Mouse (Mus musculus): Measurements from ENCODE around the gene Ado. TPM values are rescaled to one million over a fixed set of nuclear protein-coding genes. Genes with fewer than 3 reads are reported as not detected.

Ado gene
- polyA plus RNA-seq, 1 experiment from 2014 or later, result 99.1 TPM

DNA sequence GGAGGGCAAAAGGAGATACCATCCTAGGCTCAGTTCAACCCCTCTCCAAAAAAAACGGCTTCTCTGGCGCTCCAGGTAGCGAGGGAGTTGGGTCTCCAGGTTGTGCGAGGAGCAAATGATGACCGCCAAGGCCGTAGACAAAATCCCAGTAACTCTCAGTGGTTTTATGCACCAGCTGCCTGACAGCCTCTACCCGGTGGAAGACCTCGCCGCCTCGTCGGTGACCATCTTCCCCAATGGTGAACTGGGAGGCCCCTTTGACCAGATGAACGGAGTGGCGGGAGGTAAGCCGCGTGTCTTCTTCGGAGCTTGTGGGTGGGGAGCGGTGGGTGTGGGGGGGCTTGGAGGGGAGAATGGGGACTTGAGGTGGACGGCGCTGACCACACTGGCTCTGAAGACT lies 10.6 kb downstream of the Ado start:
- H3K9ac ChIP-seq, result no peak overlapping the region
- ATAC-seq (ENCODE audit: low FRiP score), result no peak
- no peak for DNase-seq (ENCODE audit: low spot score)
- H3K27ac ChIP-seq, result no peak overlapping the region
- H3K9me3 ChIP-seq (ENCODE audit: control insufficient read depth, low read length), result no peaks in the 10 kb centered on the region
- H3K4me1 ChIP-seq (replicated peaks; ENCODE audit: control insufficient read depth, insufficient read depth, low read length), result peaks cover 27% of the 10 kb centered on the region
- WGBS, result under 1% methylated on average over 19 of the region's 19 CpGs
- 0 out of 2 replicates have a peak, but pooled peaks cover 4% of the 10 kb centered on the region for H3K36me3 ChIP-seq (replicated peaks; ENCODE audit: control insufficient read depth, insufficient read depth)
- H3K27me3 ChIP-seq (ENCODE audit: control insufficient read depth, insufficient read depth, low read length), result peaks cover 100% of the 10 kb centered on the region
- peak overlapping the region; percentile 93 for H3K4me2 ChIP-seq (replicated peaks)
- peak overlapping the region; percentile 59 for H3K4me3 ChIP-seq (replicated peaks; ENCODE audit: low read length)

GRCm38 (mm10) chr10:67537151-67537994 lies 11.4 kb downstream of the Ado start:
- ATAC-seq (ENCODE audit: low FRiP score) (peak; percentile 85), DNase-seq (ENCODE audit: low spot score) (peak; percentile 74)
- Histone ChIP-seq H3K9ac (peak overlapping the region; percentile 42), H3K27ac (no peak overlapping the region), H3K27me3 (ENCODE audit: control insufficient read depth, insufficient read depth, low read length) (peaks cover 100% of the 10 kb centered on the region), H3K4me1 (replicated peaks; ENCODE audit: control insufficient read depth, insufficient read depth, low read length) (peaks cover 27% of the 10 kb centered on the region), H3K4me3 (replicated peaks; ENCODE audit: low read length) (peak overlapping the region; percentile 59), H3K9me3 (ENCODE audit: control insufficient read depth, low read length) (no peaks in the 10 kb centered on the region), H3K4me2 (replicated peaks) (peak overlapping the region; percentile 93), H3K36me3 (replicated peaks; ENCODE audit: control insufficient read depth, insufficient read depth) (no peaks in the 10 kb centered on the region)
- under 1% methylated on average over 51 of the region's 51 CpGs for WGBS

DNA sequence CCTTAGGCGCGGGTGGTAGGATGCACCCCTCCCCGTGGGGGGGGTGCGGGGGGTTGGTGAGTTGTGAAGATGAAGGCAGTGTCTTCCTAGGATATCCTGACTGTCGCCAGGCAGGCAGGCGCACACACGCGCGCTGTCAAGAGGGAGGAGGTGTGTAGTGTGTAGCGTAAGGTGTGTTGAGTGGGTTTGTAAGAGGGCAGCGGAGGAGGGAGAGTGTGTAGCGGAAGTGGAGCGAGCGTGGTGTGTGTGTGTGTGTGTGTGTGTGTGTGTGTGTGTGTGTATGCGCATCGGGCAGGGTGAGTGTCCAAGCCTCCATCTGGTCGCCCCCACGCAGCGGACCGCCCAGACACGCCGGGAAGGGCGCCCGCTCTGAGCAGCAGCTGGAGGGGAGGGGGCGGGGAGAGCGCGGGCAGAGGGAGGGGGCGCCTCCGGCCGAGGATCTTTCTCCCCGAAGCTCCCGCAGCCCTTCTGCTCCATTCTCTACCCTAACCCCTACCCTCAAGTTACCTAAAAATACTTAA lies 12.1 kb downstream of the Ado start:
- Histone ChIP-seq H3K27me3 (ENCODE audit: control insufficient read depth, insufficient read depth, low read length) (peaks cover 94% of the 10 kb centered on the region), H3K27ac (no peak overlapping the region), H3K4me3 (replicated peaks; ENCODE audit: low read length) (peak overlapping the region; percentile 59), H3K9me3 (ENCODE audit: control insufficient read depth, low read length) (no peaks in the 10 kb centered on the region), H3K4me2 (replicated peaks) (peak overlapping the region; percentile 93), H3K4me1 (replicated peaks; ENCODE audit: control insufficient read depth, insufficient read depth, low read length) (peaks cover 27% of the 10 kb centered on the region), H3K36me3 (replicated peaks; ENCODE audit: control insufficient read depth, insufficient read depth) (no peaks in the 10 kb centered on the region), H3K9ac (peak overlapping the region; percentile 21)
- WGBS, result under 1% methylated on average over 18 of the region's 32 CpGs
- DNase-seq (ENCODE audit: low spot score), result no peak
- ATAC-seq (ENCODE audit: low FRiP score), result peak; percentile 45; the same call in 1 of the 2 replicates

DNA sequence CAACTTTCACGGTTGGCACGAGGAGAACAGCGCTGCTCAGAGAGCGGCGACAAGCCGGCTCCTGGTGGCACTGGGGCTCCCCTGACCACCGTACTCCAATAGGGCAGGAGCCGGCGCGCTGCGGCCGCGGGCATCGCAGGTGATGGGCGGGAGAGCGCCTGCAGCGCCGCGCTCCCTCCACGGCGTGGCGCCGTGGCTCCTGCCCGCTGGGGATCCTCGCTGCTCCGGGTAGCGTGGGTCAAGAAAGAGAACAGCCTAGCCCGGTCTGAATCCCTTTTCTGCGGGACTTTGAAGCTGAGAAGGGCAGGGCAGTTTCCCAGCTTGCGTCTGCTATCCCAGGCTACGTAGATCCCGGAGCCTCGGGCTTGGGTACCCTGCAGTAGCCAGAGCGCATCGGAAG lies 12.8 kb downstream of the Ado start:
- Histone ChIP-seq H3K27ac (no peak overlapping the region), H3K4me3 (replicated peaks; ENCODE audit: low read length) (peak overlapping the region; percentile 59), H3K4me1 (replicated peaks; ENCODE audit: control insufficient read depth, insufficient read depth, low read length) (peaks cover 27% of the 10 kb centered on the region), H3K9me3 (ENCODE audit: control insufficient read depth, low read length) (no peaks in the 10 kb centered on the region), H3K36me3 (replicated peaks; ENCODE audit: control insufficient read depth, insufficient read depth) (no peaks in the 10 kb centered on the region), H3K9ac (peak overlapping the region; percentile 21; the same call in 1 of the 2 replicates), H3K27me3 (ENCODE audit: control insufficient read depth, insufficient read depth, low read length) (peaks cover 89% of the 10 kb centered on the region), H3K4me2 (replicated peaks) (peak overlapping the region; percentile 93)
- 0% methylated on average over 35 of the region's 35 CpGs for WGBS
- ATAC-seq (ENCODE audit: low FRiP score), result peak; percentile 19; the same call in 1 of the 2 replicates
- DNase-seq (ENCODE audit: low spot score), result peak; percentile 69

- Histone ChIP-seq H3K27ac (no peak within 1 kb of the TSS), H3K9me3 (ENCODE audit: control insufficient read depth, low read length) (no peaks in the 10 kb centered on the region), H3K4me2 (replicated peaks) (peak within 1 kb of the TSS; percentile 93), H3K27me3 (ENCODE audit: control insufficient read depth, insufficient read depth, low read length) (peaks cover 84% of the 10 kb centered on the region), H3K4me3 (replicated peaks; ENCODE audit: low read length) (peak within 1 kb of the TSS; percentile 59), H3K9ac (peak within 1 kb of the TSS; percentile 21; the same call in 1 of the 2 replicates), H3K4me1 (replicated peaks; ENCODE audit: control insufficient read depth, insufficient read depth, low read length) (peaks cover 27% of the 10 kb centered on the region), H3K36me3 (replicated peaks; ENCODE audit: control insufficient read depth, insufficient read depth) (no peaks in the 10 kb centered on the region)
- under 1% methylated on average over 33 of the region's 37 CpGs for WGBS
- ATAC-seq (ENCODE audit: low FRiP score) (no peak), DNase-seq (ENCODE audit: low spot score) (no peak)
These were observed 13.5 kb downstream of the Ado start, which contains the start of gene Egr2 for GRCm38 (mm10) chr10:67535256-67535655. Egr2 (plus strand) TSS chr10:67535475.

DNA sequence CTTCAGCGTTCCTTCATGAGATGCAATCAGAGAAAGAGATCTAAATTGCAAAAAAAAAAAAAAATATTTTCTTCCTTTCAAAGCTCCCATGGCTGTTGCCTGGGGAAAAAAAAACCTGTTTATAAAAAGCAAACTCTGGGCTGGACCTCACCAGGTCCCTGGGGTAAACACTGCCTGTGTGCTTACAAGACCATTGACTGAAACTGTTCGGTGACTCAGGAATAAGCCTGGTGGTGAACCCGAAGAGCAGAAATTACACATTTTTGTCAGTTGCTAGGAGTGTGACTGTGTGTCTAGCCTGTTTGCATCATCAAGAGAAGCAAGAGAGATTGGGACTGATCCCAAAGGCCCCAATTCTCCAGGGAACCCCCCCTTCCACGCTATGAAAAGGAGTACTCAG lies 19.0 kb downstream of the Ado start:
- Histone ChIP-seq H3K4me3 (replicated peaks; ENCODE audit: low read length) (no peak overlapping the region), H3K27me3 (ENCODE audit: control insufficient read depth, insufficient read depth, low read length) (peaks cover 29% of the 10 kb centered on the region), H3K36me3 (replicated peaks; ENCODE audit: control insufficient read depth, insufficient read depth) (no peaks in the 10 kb centered on the region), H3K4me2 (replicated peaks) (no peak overlapping the region), H3K9ac (no peak overlapping the region), H3K9me3 (ENCODE audit: control insufficient read depth, low read length) (no peaks in the 10 kb centered on the region), H3K4me1 (replicated peaks; ENCODE audit: control insufficient read depth, insufficient read depth, low read length) (no peaks in the 10 kb centered on the region), H3K27ac (no peak overlapping the region)
- ATAC-seq (ENCODE audit: low FRiP score) (no peak), DNase-seq (ENCODE audit: low spot score) (no peak)
- 77% methylated on average over 4 of the region's 4 CpGs for WGBS

DNA sequence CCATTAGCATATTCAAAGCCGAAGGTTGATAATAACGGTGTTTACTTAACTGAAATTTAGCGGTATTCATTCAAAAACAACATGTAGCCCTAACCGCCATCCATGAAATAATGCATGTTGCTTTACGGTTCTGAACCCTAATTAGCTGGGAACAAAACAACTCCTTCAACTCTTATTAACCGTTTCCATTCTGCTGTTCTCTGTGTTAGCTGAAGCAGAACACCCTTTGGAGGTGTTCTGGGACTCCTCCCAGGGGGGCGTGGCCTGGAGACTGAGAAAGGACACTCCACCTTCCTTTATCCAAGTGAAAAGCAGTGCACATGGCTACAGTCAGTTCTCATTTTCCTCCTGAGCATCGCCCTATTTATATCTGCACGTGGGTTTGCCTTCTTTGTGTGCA lies 22.3 kb downstream of the Ado start:
- H3K36me3 ChIP-seq (replicated peaks; ENCODE audit: control insufficient read depth, insufficient read depth), result no peaks in the 10 kb centered on the region
- ATAC-seq (ENCODE audit: low FRiP score), result no peak
- no peaks in the 10 kb centered on the region for H3K4me1 ChIP-seq (replicated peaks; ENCODE audit: control insufficient read depth, insufficient read depth, low read length)
- H3K4me2 ChIP-seq (replicated peaks), result no peak overlapping the region
- DNase-seq (ENCODE audit: low spot score), result no peak
- no peak overlapping the region for H3K4me3 ChIP-seq (replicated peaks; ENCODE audit: low read length)
- no peaks in the 10 kb centered on the region for H3K9me3 ChIP-seq (ENCODE audit: control insufficient read depth, low read length)
- no peak overlapping the region for H3K9ac ChIP-seq
- H3K27ac ChIP-seq, result no peak overlapping the region
- 53% methylated on average over 9 of the region's 9 CpGs for WGBS
- H3K27me3 ChIP-seq (ENCODE audit: control insufficient read depth, insufficient read depth, low read length), result 0 out of 2 replicates have a peak, but pooled peaks cover 4% of the 10 kb centered on the region

DNA sequence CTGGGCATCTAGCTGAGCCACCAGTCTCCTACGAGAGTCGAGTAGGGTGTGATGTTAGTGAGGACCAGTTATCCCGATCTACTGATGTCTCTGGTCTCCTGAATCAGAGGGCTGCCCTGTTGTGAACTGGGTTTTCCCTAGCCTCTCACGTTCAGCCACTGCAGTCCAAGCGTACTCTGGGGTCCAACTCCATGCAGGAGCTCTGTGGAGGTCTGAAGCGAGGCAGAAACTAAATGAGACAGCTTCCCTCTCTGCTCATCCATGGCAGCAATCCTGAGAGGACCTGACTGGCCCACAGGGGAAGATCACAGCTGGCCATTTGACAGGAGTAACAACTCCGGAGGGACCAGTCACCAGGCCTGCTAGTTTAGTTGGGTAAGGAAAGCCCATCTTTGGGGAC lies 24.1 kb downstream of the Ado start:
- Histone ChIP-seq H3K27ac (no peak overlapping the region), H3K4me2 (replicated peaks) (no peak overlapping the region), H3K4me1 (replicated peaks; ENCODE audit: control insufficient read depth, insufficient read depth, low read length) (no peaks in the 10 kb centered on the region), H3K9ac (no peak overlapping the region), H3K27me3 (ENCODE audit: control insufficient read depth, insufficient read depth, low read length) (no peaks in the 10 kb centered on the region), H3K4me3 (replicated peaks; ENCODE audit: low read length) (no peak overlapping the region), H3K9me3 (ENCODE audit: control insufficient read depth, low read length) (no peaks in the 10 kb centered on the region), H3K36me3 (replicated peaks; ENCODE audit: control insufficient read depth, insufficient read depth) (no peaks in the 10 kb centered on the region)
- DNase-seq (ENCODE audit: low spot score) (no peak), ATAC-seq (ENCODE audit: low FRiP score) (no peak)
- 82% methylated on average over 7 of the region's 7 CpGs for whole genome bisulfite sequencing

- 88% methylated on average over 3 of the region's 3 CpGs for WGBS
- H3K27ac ChIP-seq, result no peak overlapping the region
- no peak overlapping the region for H3K9ac ChIP-seq
- H3K36me3 ChIP-seq (replicated peaks; ENCODE audit: control insufficient read depth, insufficient read depth), result no peaks in the 10 kb centered on the region
- H3K27me3 ChIP-seq (ENCODE audit: control insufficient read depth, insufficient read depth, low read length), result no peaks in the 10 kb centered on the region
- no peak overlapping the region for H3K4me2 ChIP-seq (replicated peaks)
- H3K9me3 ChIP-seq (ENCODE audit: control insufficient read depth, low read length), result no peaks in the 10 kb centered on the region
- no peak overlapping the region for H3K4me3 ChIP-seq (replicated peaks; ENCODE audit: low read length)
- ATAC-seq (ENCODE audit: low FRiP score) (no peak), DNase-seq (ENCODE audit: low spot score) (no peak)
- H3K4me1 ChIP-seq (replicated peaks; ENCODE audit: control insufficient read depth, insufficient read depth, low read length), result no peaks in the 10 kb centered on the region
These were observed 24.6 kb downstream of the Ado start for GRCm38 (mm10) chr10:67524130-67524529.

Measured in hindbrain, embryonic 14.5 days (tissue).